Mouse (Mus musculus): ENCODE data around the gene Gng3. TPM values are rescaled to one million over a fixed set of nuclear protein-coding genes. Genes with fewer than 3 reads are reported as not detected.
"Not testable (repeated sequence)": the region's sequence is repeated elsewhere in the genome, so short reads cannot be mapped to it uniquely, and the experiment has no call there.

Gng3 gene
- total RNA-seq, 2 experiments from 2014 or later: 275 to 279 TPM

DNA sequence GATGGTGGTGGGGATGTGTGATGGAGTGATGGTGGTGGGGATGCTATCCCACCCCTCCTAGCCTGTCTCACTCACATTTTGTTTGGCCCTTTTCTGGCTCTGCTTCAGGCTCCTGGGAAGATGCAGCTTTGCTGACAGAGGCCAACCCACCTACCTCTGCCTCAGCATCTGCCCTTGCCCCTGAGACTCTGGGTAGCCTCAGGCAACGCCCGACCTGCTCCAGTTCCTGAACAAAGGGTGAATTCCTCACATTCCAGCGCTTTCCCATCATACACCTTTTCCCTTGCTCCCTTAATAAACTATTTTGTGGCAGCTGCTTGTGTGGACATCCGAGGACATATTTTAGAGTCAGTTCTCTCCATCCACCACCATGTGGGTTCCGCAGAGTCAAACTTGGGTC is 9.4 kb upstream of the Gng3 start:
- intact Hi-C loops (cut with DNase I): no loop called here

DNA sequence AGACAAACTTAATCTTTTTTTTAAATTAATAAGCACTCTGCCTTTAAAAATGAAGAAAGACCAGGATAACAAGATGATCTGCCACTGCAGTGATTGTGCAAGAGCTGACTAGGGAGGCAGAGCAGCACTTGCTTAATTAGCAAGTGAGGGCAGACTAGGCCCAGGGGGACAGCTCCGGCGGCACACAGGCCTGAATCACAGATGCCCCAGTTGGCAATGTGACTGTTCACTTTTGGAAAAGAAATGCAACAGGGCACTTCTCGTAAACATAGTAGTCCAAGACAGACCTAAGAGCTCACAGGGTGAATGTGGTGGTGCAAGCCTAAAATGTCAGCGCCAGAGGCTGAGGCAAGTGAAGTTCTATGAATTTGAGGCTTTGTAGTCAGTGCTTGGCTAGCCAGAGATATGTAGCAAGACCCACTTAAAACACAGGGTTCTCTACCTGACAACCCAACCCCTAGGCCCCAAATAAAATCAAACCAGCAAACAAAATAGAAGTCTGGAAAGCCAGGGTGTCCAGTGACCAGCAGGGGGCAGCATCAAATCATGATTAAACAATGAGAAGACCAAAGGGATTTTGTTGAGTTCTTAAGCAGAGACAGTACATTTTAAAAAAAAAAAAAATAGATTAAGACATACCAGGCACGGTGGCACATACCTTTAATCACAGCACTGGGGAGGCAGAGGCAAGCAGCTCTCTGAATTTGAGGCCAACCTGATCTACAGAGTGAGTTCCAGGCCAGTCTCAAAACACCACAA is 5.6 kb upstream of the Gng3 start:
- intact Hi-C loops (cut with DNase I): no loop called here
- DNase-seq: peak; percentile 80

More for the DNA sequence above, 9.4 kb upstream of the Gng3 start:
- DNase-seq: no peak

DNA sequence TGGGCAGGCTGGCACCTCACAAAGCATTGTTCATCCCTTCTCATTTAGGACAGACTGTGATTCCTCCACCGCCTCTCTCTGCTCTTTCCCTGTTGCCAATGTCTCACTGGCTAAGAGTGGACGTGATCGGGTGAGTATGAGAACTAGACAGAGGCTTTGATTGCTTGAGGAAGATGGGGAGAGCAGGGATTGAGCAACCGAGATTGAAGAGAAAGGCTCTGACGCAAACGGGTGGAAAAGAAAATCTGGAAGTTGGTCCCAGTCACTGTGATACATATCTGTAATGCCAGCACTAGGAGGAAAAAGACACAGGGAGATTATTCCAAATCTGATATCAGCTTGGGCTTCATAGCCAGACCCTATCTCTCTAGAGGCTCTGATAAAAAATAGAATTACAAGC is 4.0 kb upstream of the Gng3 start:
- DNase-seq: no peak
- intact Hi-C loops (cut with DNase I): no loop called here

DNA sequence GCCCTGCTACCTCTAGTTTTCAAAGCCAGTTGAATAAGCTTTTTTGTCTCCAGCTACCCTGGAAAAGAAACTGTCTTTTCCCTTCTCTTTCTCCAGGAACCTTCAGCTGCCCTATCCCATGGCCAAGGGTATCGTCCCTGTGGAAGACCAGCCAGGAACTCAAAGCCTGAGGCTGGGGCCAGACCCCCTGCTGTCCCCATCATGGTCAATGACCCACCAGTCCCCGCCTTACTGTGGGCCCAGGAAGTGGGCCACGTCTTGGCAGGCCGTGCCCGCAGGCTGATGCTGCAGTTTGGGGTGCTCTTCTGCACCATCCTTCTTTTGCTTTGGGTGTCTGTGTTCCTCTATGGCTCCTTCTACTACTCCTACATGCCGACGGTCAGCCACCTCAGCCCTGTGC is 2.0 kb upstream of the Gng3 start:
- DNase-seq: peak; percentile 25
- intact Hi-C loops (cut with DNase I): no loop called here

DNA sequence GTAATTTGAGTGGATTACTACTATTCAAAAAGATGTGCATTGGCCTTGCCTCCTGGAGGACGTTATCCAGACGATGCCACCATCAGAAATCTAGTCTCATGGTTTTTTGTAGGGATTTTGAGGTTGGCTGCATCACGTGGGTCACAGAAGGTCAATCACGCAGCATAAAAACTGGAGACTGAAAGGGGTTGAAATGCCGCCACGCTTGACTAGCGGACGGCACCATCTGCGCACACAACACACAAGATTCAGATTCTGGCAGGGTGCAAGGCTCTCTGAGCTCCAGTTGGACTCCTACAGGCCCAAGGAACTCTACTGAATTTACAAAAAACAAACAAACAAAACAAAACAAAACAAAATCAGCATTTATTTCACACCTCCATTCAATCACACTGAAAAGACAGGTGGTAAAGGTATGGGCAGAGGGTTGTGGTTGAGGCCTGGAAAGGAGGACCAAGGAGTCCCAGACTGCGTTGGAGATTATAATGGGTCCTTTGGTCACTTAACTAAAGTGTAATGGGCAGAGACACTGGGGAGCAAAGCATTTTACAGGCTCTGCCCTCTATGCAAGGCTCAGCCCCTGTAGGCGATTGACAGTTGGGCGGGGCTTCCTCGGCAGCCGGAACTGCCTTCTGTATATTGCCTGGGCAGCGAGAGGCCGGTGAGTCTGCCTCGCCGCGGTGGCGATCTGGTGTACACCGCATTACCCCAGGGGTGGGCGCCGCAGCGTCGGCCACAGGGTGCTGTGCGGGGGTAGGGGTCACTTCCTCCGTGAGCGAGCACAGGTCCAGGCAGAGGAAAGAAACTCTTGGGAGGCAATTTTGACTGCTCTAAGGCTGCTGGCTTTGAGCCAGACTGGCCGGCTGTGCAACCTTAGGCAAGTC is 1.2 kb upstream of the Gng3 start:
- intact Hi-C loops (cut with DNase I): loop anchor here (10.0 kb wide), 1 partner anchor 105 kb away; the partner anchor contains the start of gene Mta2

DNA sequence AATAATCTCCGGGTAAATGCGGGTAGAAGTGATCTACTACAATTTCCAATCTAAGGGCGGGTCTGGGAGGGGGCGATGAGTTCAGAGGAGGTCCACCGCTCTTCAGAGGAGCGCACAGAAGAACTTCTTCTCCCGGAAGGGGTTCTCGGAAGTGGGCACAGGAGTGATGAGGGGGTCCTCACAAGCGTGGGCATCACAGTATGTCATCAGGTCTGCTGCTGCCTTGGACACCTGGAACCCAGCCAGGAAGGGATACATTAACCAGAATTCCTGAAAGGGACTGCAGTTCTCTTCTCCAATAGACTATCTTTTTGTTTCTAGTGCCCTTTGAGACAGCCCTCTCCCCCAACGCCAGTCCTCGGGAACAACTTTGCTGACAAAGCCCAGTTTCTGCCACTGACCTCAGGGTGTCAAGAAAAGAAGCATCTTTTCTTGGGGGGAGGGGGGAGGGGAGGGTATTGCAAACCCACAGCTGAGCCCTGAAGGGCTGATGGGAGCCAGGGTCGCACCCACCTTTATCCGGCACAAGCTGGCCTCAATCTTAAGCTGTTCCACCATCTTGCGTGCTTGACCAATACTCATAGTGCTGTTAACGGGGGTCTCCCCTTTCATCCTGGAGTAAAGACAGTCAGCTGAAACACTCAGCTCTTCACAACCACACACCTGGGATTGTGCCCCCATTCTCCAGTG is 808 bp downstream of the Gng3 start:
- intact Hi-C loops (cut with DNase I): loop anchor here (10.0 kb wide), 1 partner anchor 107 kb away; the partner anchor contains the start of gene Mta2
- peak; percentile 61 for DNase-seq

More for the DNA sequence above, 1.2 kb upstream of the Gng3 start:
- DNase-seq: peak; percentile 73

DNA sequence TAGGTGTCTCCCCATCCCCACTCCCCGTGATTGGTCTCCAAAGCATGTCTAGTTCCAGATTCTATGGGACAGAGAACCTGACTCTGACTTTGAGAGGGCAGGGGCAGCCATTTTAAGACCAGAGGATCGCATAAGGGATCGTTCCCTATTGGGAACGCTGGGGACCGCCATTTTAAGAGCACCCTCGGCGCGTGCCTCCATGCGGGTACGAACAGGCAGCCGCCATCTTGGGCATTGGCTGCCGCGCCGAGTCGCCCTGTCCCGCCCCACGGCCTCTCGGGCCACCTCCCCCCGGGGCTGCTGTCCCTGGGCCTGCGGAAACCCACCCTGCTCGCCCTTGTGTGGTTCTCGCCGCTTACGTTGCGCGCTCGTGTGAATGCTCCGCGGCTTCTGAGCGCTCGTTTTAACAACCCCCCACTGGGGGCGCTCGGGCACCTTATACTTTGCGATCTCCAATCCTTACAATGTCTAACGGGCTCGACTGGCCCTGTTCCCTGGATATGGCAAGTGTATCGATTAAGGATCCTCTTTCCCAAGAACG is 1.7 kb downstream of the Gng3 start, which contains the start of gene Bscl2:
TSS of gene Bscl2 (plus strand) at position 217 of the 541 bp plus-strand sequence.
- DNase-seq: peak; percentile 89
- intact Hi-C loops (cut with DNase I): loop anchor here (10.0 kb wide), 1 partner anchor 107 kb away; the partner anchor contains the start of gene Mta2

DNA sequence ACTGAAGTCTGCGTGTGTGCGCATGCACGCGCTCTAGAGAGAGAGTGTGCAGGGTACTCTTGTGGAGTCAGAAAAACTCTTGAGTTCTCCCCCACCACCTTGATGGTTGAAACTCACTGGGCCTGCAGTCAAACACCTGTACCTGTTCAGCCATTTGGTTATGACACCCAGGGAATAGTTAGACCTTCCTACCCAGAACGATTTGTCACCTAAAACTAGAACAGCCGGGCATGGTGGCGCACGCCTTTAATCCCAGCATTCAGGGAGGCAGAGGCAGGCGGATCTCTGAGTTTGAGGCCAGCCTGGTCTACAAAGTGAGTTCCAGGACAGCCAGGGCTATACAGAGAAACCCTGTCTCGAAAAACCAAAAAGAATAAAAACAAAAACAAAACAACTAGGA is 2.7 kb downstream of the Gng3 start:
- not testable (repeated sequence) for DNase-seq
- intact Hi-C loops (cut with DNase I): loop anchor here (10.0 kb wide), 1 partner anchor 108 kb away; the partner anchor contains the start of gene Mta2

DNA sequence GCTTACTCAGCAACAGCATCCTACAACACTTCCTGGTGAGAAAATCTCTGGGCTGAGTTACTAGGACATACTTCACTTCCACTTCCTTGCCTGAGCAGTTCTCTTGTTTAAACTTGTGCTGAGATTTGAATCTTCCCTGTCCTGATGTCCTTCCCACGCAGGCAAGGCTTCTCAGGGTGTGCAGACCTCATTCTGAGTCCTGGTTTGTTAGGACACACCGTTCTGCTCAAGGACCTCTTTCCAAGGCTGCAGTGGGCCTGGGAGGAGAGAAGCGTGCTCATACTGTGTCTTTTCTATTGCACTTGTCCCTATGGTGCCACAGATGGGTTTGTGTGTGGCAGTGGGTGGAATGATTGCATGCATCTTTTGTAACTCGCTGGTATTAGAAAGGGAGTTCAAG is 6.0 kb downstream of the Gng3 start:
- no peak for DNase-seq
- intact Hi-C loops (cut with DNase I): loop anchor here (10.0 kb wide), 1 partner anchor 112 kb away; the partner anchor contains the start of gene Mta2

DNA sequence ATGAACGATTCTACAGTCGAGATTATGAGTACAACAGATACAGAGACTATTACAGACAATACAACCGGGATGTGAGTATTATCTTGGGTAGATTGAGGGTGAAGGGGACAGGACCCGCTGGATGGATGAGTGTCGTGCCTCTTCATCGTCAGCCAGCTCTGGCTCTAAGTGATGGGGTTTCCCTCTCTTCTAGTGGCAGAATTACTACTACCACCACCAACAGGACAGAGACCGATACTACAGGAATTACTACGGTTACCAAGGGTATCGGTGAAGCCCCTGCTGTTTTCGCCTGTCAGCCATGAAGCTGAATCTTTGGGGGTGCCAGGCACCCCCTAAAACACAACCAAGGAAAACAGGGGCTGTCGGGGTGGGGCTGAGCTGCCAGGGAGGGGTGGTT is 7.7 kb downstream of the Gng3 start:
- no peak for DNase-seq
- intact Hi-C loops (cut with DNase I): loop anchor here (10.0 kb wide), 1 partner anchor 114 kb away; the partner anchor contains the start of gene Mta2

DNA sequence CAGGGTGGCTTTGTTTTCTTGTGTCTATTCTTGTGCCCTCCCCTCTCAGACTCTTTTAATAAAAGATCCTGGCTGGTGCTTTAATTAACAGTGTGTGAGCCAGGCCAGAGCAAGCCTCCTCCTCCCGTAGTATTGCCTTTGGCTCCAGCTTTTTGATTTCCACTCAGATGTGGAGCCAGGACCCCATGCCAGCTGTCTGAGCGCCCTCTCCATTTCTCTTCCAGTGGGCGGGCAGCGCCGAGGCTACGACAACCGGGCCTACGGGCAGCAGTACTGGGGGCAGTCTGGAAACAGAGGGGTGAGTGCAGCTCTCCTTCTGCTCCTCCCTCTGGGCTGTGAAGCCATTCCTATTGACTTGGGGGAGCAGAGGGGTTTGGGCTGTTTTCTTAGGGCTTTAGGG is 8.3 kb downstream of the Gng3 start:
- intact Hi-C loops (cut with DNase I): loop anchor here (10.0 kb wide), 1 partner anchor 114 kb away; the partner anchor contains the start of gene Mta2
- DNase-seq: peak; percentile 35

DNA sequence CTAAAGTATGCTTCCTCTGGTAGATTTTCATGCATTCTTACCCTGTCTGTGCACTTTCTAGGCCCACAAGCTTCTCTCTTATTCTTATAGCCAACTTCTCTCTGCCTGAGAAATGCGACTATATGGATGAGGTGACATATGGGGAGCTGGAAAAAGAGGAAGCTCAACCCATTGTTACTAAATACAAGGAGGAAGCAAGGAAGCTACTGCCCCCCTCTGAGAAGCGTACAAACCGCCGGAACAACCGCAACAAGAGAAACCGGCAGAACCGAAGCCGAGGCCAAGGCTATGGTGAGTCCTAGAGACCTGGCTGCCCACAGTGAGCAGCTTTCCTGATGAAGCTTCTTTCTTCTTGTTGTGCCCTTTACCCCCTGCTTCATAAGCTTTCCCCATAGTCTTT is 9.3 kb downstream of the Gng3 start, which contains the start of gene AC129217.1:
TSS of gene AC129217.1 (plus strand) at position 114 of the 400 bp plus-strand sequence.
- DNase-seq: no peak
- intact Hi-C loops (cut with DNase I): loop anchor here (10.0 kb wide), 2 partner anchors 75 to 115 kb away; partner anchors contain the start of genes Mta2 and Nxf1

DNA sequence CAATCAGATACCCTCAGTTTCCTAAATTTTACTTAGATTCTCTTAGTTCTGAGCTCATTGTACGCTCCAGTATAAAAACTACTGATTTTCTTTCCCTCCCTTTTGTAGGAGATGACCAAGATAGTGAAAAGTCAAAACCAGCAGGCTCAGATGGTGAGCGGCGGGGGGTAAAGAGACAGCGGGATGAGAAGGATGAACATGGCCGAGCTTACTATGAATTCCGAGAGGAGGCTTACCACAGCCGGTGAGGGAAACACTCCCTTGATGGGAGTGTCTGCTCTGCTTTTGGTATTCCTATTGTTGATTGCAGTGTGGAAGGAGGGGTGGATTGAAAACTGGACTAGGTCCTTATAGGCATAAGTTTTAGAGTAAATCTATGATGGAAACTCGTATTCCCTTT is 16.3 kb downstream of the Gng3 start:
- DNase-seq: peak; percentile 51
- intact Hi-C loops (cut with DNase I): loop anchor here (10.0 kb wide), 1 partner anchor 68 kb away; the partner anchor contains the start of gene Nxf1

DNA sequence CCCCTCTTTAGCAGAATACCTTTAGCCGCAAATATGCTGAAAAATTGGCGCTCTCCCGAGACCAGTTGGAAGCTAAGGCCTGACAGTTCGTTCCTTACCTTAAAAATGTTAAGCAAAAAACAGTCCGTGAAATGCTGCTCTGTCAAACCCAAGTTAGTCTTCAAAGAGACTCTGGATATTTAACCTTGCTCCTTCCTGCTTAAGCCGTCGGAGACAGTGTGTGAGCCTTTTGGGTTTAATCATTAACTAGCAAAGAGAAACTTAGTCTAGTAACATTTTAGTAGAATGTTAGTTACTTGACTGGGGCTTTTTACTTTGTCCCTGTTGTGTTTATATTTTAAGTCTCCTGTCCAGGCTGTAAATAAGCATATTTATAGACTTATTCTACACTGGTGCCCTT is 17.8 kb downstream of the Gng3 start:
- intact Hi-C loops (cut with DNase I): loop anchor here (10.0 kb wide), 1 partner anchor 66 kb away; the partner anchor contains the start of gene Nxf1
- DNase-seq: no peak

DNA sequence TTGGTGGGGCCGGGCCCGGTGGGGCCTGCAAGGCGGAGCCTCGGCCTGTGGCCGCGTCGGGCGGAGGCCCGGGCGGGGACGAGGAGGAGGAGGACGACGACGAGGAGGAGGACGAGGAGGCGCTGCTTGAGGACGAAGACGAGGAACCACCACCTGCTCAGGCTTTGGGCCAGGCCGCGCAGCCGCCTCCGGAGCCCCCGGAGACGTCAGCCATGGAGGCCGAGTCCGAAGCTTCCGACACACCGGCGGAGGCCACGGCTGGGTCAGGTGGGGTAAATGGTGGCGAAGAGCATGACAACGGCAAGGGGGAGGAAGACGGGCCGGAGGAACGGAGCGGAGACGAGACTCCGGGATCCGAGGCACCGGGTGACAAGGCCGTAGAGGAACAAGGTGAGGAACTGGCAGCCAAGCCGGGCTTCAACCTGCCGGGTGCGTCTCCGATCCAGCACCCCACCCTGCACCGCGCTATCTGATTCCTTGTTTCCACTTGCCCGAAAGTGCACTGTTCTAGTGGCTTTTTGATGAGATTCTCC is 18.5 kb downstream of the Gng3 start:
- intact Hi-C loops (cut with DNase I): loop anchor here (10.0 kb wide), 1 partner anchor 66 kb away; the partner anchor contains the start of gene Nxf1
- no peak for DNase-seq

DNA sequence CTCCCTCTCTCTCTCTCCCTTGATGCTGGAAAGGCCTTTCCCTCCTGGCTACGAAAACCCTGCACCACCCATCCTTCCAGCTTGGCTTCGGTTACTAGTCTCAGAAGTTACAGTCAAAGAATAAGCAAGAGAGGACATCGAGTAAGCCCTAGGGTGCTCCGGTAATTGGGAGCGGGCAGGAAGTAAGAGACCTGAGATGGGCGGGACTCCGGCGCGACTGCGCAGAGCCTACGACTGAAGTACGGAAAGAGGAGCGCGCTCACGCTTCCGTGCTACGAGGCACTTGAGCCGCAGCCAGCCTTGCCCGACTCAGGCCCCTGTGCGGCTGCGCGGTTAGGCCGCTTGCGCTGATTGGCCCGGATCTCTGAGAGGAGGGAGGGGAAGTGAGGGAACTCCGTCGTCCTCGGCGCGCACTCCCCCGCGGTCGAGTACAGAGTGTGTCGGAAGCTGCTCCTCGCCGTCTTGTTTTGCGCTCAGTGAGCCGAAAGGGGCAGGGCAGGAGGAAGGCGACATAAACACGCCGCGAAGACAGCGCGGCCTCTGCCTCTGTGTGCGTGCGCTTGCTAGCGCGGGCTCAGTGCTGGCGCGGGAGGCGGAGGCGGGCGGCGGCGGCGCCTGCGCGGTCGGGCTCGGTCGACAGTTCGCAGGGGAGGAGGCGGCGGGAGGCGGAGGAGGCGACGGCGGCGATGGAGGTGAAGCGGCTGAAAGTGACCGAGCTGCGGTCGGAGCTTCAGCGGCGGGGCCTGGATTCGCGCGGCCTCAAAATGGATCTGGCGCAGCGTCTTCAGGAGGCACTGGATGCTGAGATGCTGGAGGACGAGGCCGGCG is 19.2 kb downstream of the Gng3 start, which contains the start of gene Hnrnpul2:
TSS of gene Hnrnpul2 (plus strand) at position 415 of the 828 bp plus-strand sequence.
- DNase-seq: peak; percentile 99
- intact Hi-C loops (cut with DNase I): loop anchor here (10.0 kb wide), 1 partner anchor 65 kb away; the partner anchor contains the start of gene Nxf1

DNA sequence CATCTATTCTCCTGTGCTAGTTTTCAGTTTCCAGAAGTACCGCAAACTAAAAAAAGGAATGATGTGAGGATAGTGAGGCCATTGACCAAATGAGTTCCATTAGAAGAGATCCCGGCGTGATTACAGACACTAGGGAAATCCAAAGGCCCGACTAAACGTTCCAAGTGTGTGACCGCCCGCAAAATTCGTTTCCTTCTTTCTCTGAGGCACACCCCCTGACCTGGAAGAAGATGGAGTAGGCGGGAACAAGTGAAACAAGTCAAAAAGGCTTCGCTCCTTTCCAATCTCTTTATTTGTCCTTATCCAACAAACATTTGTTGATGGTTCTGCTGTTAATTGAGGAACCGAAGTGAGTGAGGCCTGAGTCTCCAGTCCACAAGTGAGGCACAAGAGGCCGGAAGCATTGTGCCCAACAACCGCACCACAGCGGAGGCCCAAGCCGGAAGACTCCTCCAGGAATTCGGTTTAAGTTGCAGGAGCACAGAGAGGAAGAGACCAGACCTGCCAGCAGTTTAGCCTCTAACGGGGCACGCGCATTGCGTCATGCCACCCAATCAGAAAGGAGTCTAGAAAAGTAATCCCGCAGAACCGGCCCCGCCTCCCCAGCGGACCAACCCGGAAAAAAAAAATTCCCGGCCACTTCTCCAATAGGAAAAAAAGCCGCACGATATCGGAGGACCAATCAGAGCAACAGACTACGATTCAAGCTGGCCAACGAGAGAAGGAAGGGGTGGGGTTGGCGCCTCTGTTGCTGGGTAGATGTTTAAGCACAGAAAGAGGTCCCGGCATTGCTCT is 20.0 kb downstream of the Gng3 start, which contains the start of gene Ttc9c:
TSS of gene Ttc9c (minus strand) at position 533 of the 795 bp plus-strand sequence.
- peak; percentile 97 for DNase-seq
- intact Hi-C loops (cut with DNase I): no loop called here
